Mouse (Mus musculus) stomach, postnatal 0 days (tissue): ENCODE measurements at regions not wholly inside any gene's neighbourhood (a gene's known extent, or its start where the extent isn't known, plus 50 kb on each side); places are given as distances from the start of the nearest gene placed in this dataset.

Experiments
- ATAC-seq: fragments of 200-750 bp; cut with Nextera tagmentation; 2 replicates; pipeline ENCODE4 v1.8.0; 2017; ENCODE audit not compliant: low FRiP score, low TSS enrichment
- DNase-seq: peaks from one replicate; pipeline ENCODE4 v3.0.0-alpha.2; 2016; ENCODE audit warnings: low spot score
- H3K27ac ChIP-seq: fragments of 300-500 bp; sonication (generic); replicated peaks from 2 replicates; pipeline ENCODE4 v1.5.1; 2014; ENCODE audit warnings: mild to moderate bottlenecking, control low read depth
- H3K27me3 ChIP-seq: fragments of 300-500 bp; sonication (generic); 2 replicates; pipeline ENCODE4 v1.6.1; 2014; ENCODE audit warnings: low read length; ENCODE audit not compliant: control insufficient read depth, insufficient read depth
- H3K36me3 ChIP-seq: fragments of 300-500 bp; sonication (generic); 2 replicates; pipeline ENCODE4 v1.6.1; 2014; ENCODE audit warnings: low read length, mixed read lengths; ENCODE audit not compliant: control insufficient read depth, insufficient read depth
- H3K4me1 ChIP-seq: fragments of 300-500 bp; sonication (generic); replicated peaks from 2 replicates; pipeline ENCODE4 v1.6.1; 2014; ENCODE audit warnings: antibody characterized with exemption; ENCODE audit not compliant: control insufficient read depth, insufficient read depth
- H3K4me2 ChIP-seq: fragments of 300-500 bp; sonication (generic); replicated peaks from 2 replicates; pipeline ENCODE4 v1.6.1; 2014; ENCODE audit warnings: low read depth, mild to moderate bottlenecking, control low read depth, moderate library complexity
- H3K4me3 ChIP-seq: fragments of 300-500 bp; sonication (generic); 2 replicates; pipeline ENCODE4 v1.5.1; 2014; ENCODE audit warnings: low read depth, low read length, control low read depth
- H3K9ac ChIP-seq: fragments of 300-500 bp; sonication (generic); 2 replicates; pipeline ENCODE4 v1.6.1; 2014; ENCODE audit warnings: mild to moderate bottlenecking, low read length, control low read depth, mixed read lengths
- H3K9me3 ChIP-seq: fragments of 300-500 bp; sonication (generic); 2 replicates; pipeline ENCODE4 v1.6.1; 2016; ENCODE audit warnings: low read length; ENCODE audit not compliant: control insufficient read depth
- CTCF ChIP-seq: IDR thresholded peaks from 2 replicates; pipeline ENCODE4 v1.5.1; 2016; ENCODE audit warnings: antibody characterized with exemption, low read depth, mild to moderate bottlenecking, moderate library complexity
- EP300 ChIP-seq: optimal IDR thresholded peaks from 2 replicates; pipeline ENCODE3; 2016; ENCODE audit warnings: antibody characterized with exemption
- WGBS: fragments of 180-500 bp; shearing (Covaris S2); extraction: QIAGEN DNeasy Blood & Tissue Kit; methylation state at CpG from one replicate; pipeline ENCODE4 v1.1.7; 2014; 5-methylcytosine and 5-hydroxymethylcytosine counted together

GRCm38 (mm10) chr10:44627431-44627830 is 99.1 kb upstream of the Prdm1 start:
- no peak for ATAC-seq
- no peak for DNase-seq
- no peak overlapping the region for H3K4me3 ChIP-seq
- no peaks in the 10 kb centered on the region for H3K36me3 ChIP-seq
- no peak overlapping the region for H3K27ac ChIP-seq
- WGBS, result 85% methylated on average over 3 of the region's 3 CpGs
- TF ChIP-seq EP300, result no peak
- no peak for TF ChIP-seq CTCF
- H3K9ac ChIP-seq, result no peak overlapping the region
- no peaks in the 10 kb centered on the region for H3K9me3 ChIP-seq
- H3K27me3 ChIP-seq, result no peaks in the 10 kb centered on the region
- H3K4me1 ChIP-seq, result no peaks in the 10 kb centered on the region
- no peak overlapping the region for H3K4me2 ChIP-seq

DNA sequence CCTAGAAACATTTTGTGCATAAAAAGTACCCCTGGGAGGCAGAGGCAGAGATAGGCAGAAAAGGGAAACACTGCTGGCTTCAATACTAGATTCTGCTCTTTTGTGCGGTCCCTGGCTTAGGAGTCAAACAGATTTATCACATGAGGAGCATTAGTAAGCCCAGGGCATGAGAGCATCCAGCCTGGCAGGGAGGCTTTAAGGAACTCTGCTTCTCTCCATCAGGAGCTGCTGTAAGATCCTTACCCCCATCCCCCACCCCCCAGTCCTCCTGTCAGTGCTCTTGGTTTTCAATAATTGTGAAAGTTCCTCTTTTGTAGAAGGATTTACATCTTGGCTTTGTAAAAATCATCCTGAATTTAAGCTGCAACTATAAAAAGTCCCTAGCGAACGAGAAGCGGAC is 97.2 kb upstream of the Prdm1 start:
- Histone ChIP-seq H3K4me3 (no peak overlapping the region), H3K4me1 (no peaks in the 10 kb centered on the region), H3K27me3 (no peaks in the 10 kb centered on the region), H3K36me3 (no peaks in the 10 kb centered on the region), H3K27ac (no peak overlapping the region), H3K9ac (no peak overlapping the region), H3K4me2 (no peak overlapping the region), H3K9me3 (no peaks in the 10 kb centered on the region)
- DNase-seq (no peak), ATAC-seq (no peak)
- WGBS, result 72% methylated on average over 4 of the region's 4 CpGs
- no peak for TF ChIP-seq EP300
- no peak for TF ChIP-seq CTCF

DNA sequence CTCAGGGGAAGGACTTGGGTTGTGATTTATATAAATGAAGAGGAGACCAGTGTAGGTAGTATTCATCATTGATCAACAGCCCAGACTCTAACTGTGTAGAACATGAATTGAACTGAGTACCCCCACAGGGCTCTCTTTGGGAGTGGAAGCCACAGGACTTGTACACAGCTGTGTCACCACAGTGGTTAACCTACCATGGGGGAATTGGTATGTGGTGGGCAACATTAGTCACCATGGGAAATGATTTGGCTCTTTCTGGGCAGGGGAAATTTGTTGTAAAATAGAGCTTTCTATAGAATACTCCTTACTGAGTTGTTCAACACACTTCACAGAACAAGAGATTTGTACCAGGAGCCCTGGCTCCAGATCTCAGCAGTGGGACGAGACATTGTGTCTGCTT is 87.3 kb upstream of the Prdm1 start:
- Histone ChIP-seq H3K36me3 (no peaks in the 10 kb centered on the region), H3K4me1 (no peaks in the 10 kb centered on the region), H3K27ac (no peak overlapping the region), H3K9me3 (no peaks in the 10 kb centered on the region), H3K27me3 (no peaks in the 10 kb centered on the region), H3K9ac (no peak overlapping the region), H3K4me2 (no peak overlapping the region), H3K4me3 (no peak overlapping the region)
- WGBS, result 70% methylated on average over 1 of the region's 1 CpGs
- DNase-seq (no peak), ATAC-seq (no peak)
- TF ChIP-seq EP300 (no peak), CTCF (no peak)

GRCm38 (mm10) chr10:44612571-44612970 is 84.3 kb upstream of the Prdm1 start:
- H3K36me3 ChIP-seq, result no peaks in the 10 kb centered on the region
- 89% methylated on average over 7 of the region's 7 CpGs for WGBS
- H3K27me3 ChIP-seq, result no peaks in the 10 kb centered on the region
- no peaks in the 10 kb centered on the region for H3K9me3 ChIP-seq
- DNase-seq (no peak), ATAC-seq (no peak)
- no peak overlapping the region for H3K27ac ChIP-seq
- no peak overlapping the region for H3K9ac ChIP-seq
- H3K4me1 ChIP-seq, result no peaks in the 10 kb centered on the region
- TF ChIP-seq CTCF, result no peak
- H3K4me2 ChIP-seq, result no peak overlapping the region
- no peak overlapping the region for H3K4me3 ChIP-seq

DNA sequence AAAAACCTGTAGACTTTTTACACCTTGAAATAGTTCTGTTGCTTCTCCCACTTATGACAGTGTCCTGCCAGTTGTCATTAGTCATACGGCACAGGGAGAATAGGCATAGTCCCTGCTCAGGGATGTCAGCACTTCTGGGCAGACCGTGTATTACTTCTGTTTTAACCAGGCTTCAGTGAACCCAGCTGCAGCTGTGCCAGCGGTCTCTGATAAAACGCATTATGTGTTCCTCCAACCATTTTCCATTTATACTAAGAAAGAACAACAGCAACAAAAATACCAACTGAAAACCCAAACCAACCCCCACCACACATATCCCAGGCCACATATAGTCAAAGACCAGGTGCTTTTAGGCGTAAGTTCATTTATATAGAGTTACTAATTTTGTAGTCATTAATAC is 83.1 kb upstream of the Prdm1 start:
- Histone ChIP-seq H3K4me3 (no peak overlapping the region), H3K4me1 (no peaks in the 10 kb centered on the region), H3K27me3 (no peaks in the 10 kb centered on the region), H3K27ac (no peak overlapping the region), H3K9me3 (no peaks in the 10 kb centered on the region), H3K9ac (no peak overlapping the region), H3K36me3 (no peaks in the 10 kb centered on the region), H3K4me2 (no peak overlapping the region)
- WGBS, result 90% methylated on average over 5 of the region's 5 CpGs
- DNase-seq (no peak), ATAC-seq (no peak)
- TF ChIP-seq CTCF, result no peak
- TF ChIP-seq EP300, result no peak

- H3K9ac ChIP-seq, result no peak overlapping the region
- no peak overlapping the region for H3K4me3 ChIP-seq
- 72% methylated on average over 6 of the region's 6 CpGs for WGBS
- no peak overlapping the region for H3K27ac ChIP-seq
- TF ChIP-seq EP300 (no peak), CTCF (no peak)
- H3K27me3 ChIP-seq, result no peaks in the 10 kb centered on the region
- H3K4me2 ChIP-seq, result no peak overlapping the region
- H3K9me3 ChIP-seq, result no peaks in the 10 kb centered on the region
- H3K36me3 ChIP-seq, result no peaks in the 10 kb centered on the region
- no peaks in the 10 kb centered on the region for H3K4me1 ChIP-seq
- no peak for ATAC-seq
- DNase-seq, result no peak
Observed at GRCm38 (mm10) chr10:44609187-44609586, 80.9 kb upstream of the Prdm1 start.
